Mouse (Mus musculus) heart, postnatal 0 days (tissue): Measurements from ENCODE around the gene Lgr5.

Experiments
- CTCF ChIP-seq: IDR thresholded peaks from 2 replicates; pipeline ENCODE4 v1.5.1; 2016; ENCODE audit warnings: antibody characterized with exemption, control low read depth, low read depth
- EP300 ChIP-seq: IDR thresholded peaks from 2 replicates; pipeline ENCODE4 v1.6.1; 2016; ENCODE audit warnings: antibody characterized with exemption, low read depth

DNA sequence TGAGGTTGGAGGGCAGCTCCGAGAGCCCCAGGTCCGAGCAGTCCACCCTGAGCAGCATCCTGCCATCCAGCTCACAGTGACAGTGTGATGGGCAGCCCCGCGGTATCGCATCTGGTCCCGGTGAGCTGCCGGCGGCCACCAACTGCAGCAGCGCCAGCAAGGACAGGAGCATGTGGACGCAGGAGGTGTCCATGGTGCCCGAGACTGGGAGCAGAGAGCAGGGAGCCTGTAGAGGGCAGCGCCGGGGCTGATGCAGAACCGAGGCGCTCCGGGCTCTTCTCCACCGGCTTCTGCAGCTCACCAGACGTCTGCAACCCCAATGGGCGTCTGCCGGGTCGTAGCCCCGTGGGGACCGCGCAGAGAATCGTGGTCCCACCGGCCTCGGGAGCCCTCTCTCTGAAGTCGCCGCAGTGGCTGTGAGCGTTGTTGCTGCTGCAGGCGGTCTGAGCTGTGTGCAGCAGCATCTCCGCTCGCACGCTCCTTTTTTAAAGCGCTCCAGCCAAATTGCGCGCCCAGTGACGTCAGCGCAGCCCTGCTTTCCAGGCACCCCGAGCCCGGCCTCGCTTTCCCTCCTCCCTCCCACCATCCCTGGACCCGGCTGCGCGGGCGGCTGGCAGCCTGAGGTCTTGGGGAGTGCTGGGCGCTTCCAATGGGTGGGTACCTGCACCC is at the start of gene Lgr5:
- TF ChIP-seq CTCF = peak; percentile 35
- no peak for TF ChIP-seq EP300
